Mouse (Mus musculus) layer of hippocampus, adult 2 months (tissue): ENCODE measurements around the gene Ccdc121. TPM values are rescaled to one million over a fixed set of nuclear protein-coding genes. Genes with fewer than 3 reads are reported as not detected.

Experiments
- DNase-seq, 2 experiments: peaks; one replicate each; pipeline ENCODE4 v3.0.0; 2022; ENCODE audit warnings: low spot score in 2 of 2
- H3K27ac ChIP-seq: fragments of 200-600 bp; 2 replicates; pipeline ENCODE4 v1.8.1; 2022
- H3K4me3 ChIP-seq: fragments of 200-600 bp; 2 replicates; pipeline ENCODE4 v1.8.1; 2022; ENCODE audit warnings: mild to moderate bottlenecking
- CTCF ChIP-seq: fragments of 200-600 bp; conservative IDR thresholded peaks from 2 replicates; pipeline ENCODE4 v1.8.1; 2022; ENCODE audit warnings: antibody characterized with exemption, mild to moderate bottlenecking, moderate library complexity
- total RNA-seq, 2 experiments: library from RNA; stranded (reverse); gene quantifications; 2 replicates each; pipeline ENCODE4 v1.2.3; 2021

Ccdc121 gene
- total RNA-seq, 2 experiments from 2014 or later = 0.20 to 0.72 TPM

GRCm38 (mm10) chr1:181476141-181476540 is 35.1 kb downstream of the Ccdc121 start:
- H3K27ac ChIP-seq = no peak overlapping the region
- DNase-seq = no peak
- no peak for TF ChIP-seq CTCF
- H3K4me3 ChIP-seq = no peak overlapping the region

DNA sequence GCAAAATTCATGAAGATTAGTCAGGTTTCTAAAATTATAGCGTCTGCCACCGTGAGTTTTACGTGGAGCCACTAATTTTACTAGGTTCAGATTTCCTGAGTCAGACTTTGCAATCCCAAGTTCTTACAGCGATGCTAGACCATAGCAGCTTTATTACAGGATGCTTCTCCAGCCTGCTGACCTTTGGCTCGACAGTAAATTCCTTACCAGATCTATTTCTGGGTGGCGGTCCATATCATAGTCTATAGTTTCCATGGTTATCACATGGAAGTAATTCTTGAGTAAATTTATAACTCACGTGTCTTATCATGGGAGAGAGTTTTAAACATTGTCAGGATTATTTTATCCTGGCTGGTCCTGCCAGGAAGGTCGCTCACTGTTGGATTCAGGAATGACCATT is 41.8 kb downstream of the Ccdc121 start:
- H3K4me3 ChIP-seq = no peak overlapping the region
- DNase-seq = no peak
- TF ChIP-seq CTCF = no peak
- H3K27ac ChIP-seq = no peak overlapping the region

GRCm38 (mm10) chr1:181467321-181467670 is 44.0 kb downstream of the Ccdc121 start:
- no peak for TF ChIP-seq CTCF
- Histone ChIP-seq H3K27ac (peak overlapping the region; percentile 69; the same call in 1 of the 2 replicates), H3K4me3 (no peak overlapping the region)

DNA sequence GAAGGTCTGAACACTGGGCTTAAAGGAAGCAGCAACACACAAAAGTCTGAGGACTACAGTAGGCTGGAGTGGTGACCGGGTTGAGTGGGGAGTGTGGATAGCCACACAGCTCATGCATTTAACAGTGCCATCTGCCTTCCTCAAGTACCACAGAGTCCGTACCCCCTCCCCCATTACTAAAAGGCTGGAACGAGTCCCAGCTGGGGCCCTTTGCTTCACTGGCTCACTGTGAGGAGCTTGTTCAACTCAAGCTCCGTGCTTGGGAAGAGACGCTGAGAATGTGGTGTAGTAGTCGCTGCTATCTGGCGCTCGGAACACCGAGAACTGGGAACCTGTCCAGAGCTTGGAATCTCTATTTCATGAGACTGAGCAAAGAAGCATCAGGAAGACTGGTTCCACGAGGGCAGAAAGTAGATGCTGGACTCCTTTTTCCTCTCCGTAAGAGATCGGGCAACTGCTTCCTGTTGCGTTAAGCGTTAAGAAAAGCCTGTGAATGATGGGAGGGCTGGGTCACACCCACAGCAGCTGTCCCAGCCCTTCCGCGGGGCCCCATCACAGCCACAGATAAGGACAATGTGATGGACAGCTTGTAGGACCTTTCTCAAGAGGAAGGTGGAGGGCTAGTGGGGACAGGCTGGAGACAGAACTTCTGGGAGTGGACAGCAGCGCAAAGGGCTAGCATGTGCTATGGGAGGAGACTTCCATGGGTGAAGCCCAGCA is 44.5 kb downstream of the Ccdc121 start:
- H3K4me3 ChIP-seq = peak overlapping the region; percentile 22; the same call in 1 of the 2 replicates
- TF ChIP-seq CTCF = no peak
- DNase-seq = peak; percentile 60 to 70
- peak overlapping the region; percentile 69 for H3K27ac ChIP-seq

More at GRCm38 (mm10) chr1:181467321-181467670, 44.0 kb downstream of the Ccdc121 start:
- DNase-seq = no peak

- TF ChIP-seq CTCF = no peak
- no peak overlapping the region for H3K4me3 ChIP-seq
- no peak for DNase-seq
- H3K27ac ChIP-seq = peak overlapping the region; percentile 69
Observed at GRCm38 (mm10) chr1:181466040-181466439, 45.2 kb downstream of the Ccdc121 start.

GRCm38 (mm10) chr1:181465027-181465426 is 46.2 kb downstream of the Ccdc121 start:
- TF ChIP-seq CTCF = peak; percentile 72
- H3K27ac ChIP-seq = no peak overlapping the region
- no peak overlapping the region for H3K4me3 ChIP-seq
- no peak for DNase-seq

DNA sequence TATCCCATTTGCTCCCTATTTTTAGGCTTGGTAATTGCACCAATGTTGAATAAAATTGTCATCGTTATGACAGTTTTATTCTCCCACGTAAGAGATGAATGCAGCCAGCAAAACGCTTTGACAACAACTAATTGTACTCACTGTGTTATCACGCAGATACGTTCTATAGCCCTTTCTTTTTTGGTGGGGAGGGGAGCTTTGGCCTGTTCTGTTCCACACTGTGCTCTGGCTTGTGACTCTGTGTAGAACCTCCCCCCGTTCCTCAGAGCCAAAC is 48.4 kb downstream of the Ccdc121 start:
- H3K27ac ChIP-seq = peak overlapping the region; percentile 81
- no peak overlapping the region for H3K4me3 ChIP-seq
- peak; percentile 37 to 64 for DNase-seq
- TF ChIP-seq CTCF = no peak

DNA sequence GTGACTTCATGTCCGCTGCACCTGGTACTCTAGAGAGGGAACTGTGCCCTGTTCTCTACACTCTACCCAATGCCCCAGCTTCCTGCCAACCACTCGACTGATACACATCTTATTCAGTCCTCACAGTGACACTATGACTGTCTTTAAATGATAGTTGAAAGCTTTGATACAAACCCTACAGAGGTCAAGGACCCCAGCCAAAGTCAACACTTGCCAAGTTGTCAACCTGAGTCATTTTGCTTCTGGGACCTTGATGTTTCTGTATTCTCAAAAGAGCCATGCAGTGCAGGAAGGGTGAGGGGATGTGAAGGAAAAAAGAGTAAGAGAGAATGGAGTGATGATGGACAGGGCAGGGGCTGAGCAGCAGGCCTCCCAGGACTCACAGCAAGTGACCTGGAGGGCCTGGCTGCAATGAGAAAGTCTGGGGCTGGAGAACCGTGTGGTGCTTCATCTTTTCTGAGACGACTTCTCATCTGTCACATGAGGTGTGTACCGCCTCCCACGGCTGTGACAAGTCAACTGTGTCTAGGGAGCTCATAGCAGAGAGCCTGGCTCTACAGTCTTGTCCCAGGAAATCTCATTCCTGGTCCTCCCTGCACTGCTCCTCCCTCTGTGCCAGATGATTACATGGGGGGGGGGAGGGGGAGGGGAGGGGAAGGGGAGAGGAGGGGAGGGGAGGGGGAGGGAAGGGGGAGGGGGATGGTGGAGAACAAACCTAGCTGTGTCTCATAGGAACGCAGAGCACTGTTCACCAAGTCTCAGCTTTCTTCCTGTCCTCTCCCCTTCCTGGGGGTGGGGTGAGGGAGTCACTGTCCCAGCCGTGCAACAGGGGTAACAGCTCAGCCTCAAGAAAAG is 49.0 kb downstream of the Ccdc121 start:
- DNase-seq = no peak
- H3K27ac ChIP-seq = peak overlapping the region; percentile 85
- H3K4me3 ChIP-seq = no peak overlapping the region
- TF ChIP-seq CTCF = no peak

- TF ChIP-seq CTCF = no peak
- no peak for DNase-seq
- H3K4me3 ChIP-seq = no peak overlapping the region
- peak overlapping the region; percentile 85 for H3K27ac ChIP-seq
Observed at GRCm38 (mm10) chr1:181461484-181461883, 49.8 kb downstream of the Ccdc121 start.

GRCm38 (mm10) chr1:181460283-181460682 is 51.0 kb downstream of the Ccdc121 start:
- Histone ChIP-seq H3K4me3 (no peak overlapping the region), H3K27ac (peak overlapping the region; percentile 85)
- no peak for DNase-seq
- TF ChIP-seq CTCF = no peak

Other genes with a start within 250 kb of the Ccdc121 start
- 10 to 100 TPM; 68.5 to 71.3 TPM for gene Cnih3, start 158.8 kb downstream of the Ccdc121 start, total RNA-seq
- gene Dnah14, start 65.1 kb upstream of the Ccdc121 start, total RNA-seq = under 1 TPM; 0.76 to 0.82 TPM